30 mouse cellular contexts compared by ENCODE assay signal in the genomic region with DNA sequence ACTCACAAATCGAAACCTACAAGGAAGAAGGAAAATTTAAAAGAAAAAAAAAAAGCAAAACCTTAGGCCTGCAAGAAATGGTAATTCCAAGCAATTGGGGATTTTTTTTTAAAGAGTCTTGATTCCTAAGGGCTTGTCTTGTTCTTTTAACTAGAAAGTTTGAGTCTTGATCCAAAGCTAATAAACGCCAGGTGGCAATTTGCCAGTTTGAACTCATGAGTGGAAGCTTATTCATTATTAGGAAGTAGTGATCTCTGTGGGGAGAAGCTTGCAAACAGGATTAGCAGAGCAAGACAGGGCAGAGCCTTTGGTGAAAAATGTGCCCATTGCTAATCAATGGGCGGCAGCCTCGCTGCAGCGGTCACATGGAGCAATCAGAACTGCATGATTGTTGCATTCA.
DNase-seq lines count a peak whose midpoint lies in the region; ATAC-seq and TF ChIP-seq lines count a peak whose summit lies in the region.
"Had no signal": no experiment of that assay in that cellular context is flagged by ENCODE, and none has a peak within 500 bp of the region (broad histone marks: within the 10 kb centered on the region; RNA-seq: fewer than 3 reads in every experiment).

No protein-coding gene starts in this region.

- no peaks in the 10 kb centered on the region for H3K4me1 ChIP-seq in midbrain, postnatal 0 days (ENCODE audit: insufficient read depth, low read length)
- no peaks in the 10 kb centered on the region for H3K4me1 ChIP-seq in midbrain, embryonic 16.5 days (ENCODE audit: control insufficient read depth, insufficient read depth, low read length)
- H3K4me1 ChIP-seq: heart, embryonic 10.5 days; heart, embryonic 15.5 days; hindbrain, embryonic 12.5 days; neural tube, embryonic 13.5 days had no signal

- no peak for TF ChIP-seq CTCF in midbrain, postnatal 0 days (IDR thresholded peaks at IDR 0.05)

- WGBS in midbrain, postnatal 0 days, result 31% methylated on average over 5 of the region's 5 CpGs
- 44% methylated on average over 5 of the region's 5 CpGs for WGBS in midbrain, embryonic 16.5 days

- H3K27ac ChIP-seq in midbrain, postnatal 0 days (ENCODE audit: low read depth, low read length), result no peak overlapping the region
- no peak overlapping the region for H3K27ac ChIP-seq in midbrain, embryonic 16.5 days (ENCODE audit: low read length)
- H3K27ac ChIP-seq: forebrain, embryonic 15.5 days; heart, embryonic 10.5 days; heart, embryonic 15.5 days; hindbrain, embryonic 12.5 days; macrophage; midbrain, embryonic 15.5 days; neural tube, embryonic 13.5 days had no signal

- ATAC-seq in midbrain, postnatal 0 days (ENCODE audit: low FRiP score), result no peak
- ATAC-seq in midbrain, embryonic 16.5 days, result no peak
- ATAC-seq: forebrain, embryonic 15.5 days; intestine, embryonic 16.5 days; lung, postnatal 0 days; midbrain, embryonic 15.5 days; Patski had no signal

- H3K9ac ChIP-seq in midbrain, postnatal 0 days (replicated peaks; ENCODE audit: low read length, poor library complexity, severe bottlenecking), result no peak overlapping the region
- no peak overlapping the region for H3K9ac ChIP-seq in midbrain, embryonic 16.5 days (ENCODE audit: low read depth, low read length)
- H3K9ac ChIP-seq: forebrain, embryonic 15.5 days; heart, embryonic 15.5 days; hindbrain, embryonic 12.5 days; midbrain, embryonic 15.5 days; neural tube, embryonic 13.5 days had no signal

- no peak overlapping the region for H3K4me2 ChIP-seq in midbrain, postnatal 0 days (ENCODE audit: low read depth, low read length, poor library complexity, severe bottlenecking)
- H3K4me2 ChIP-seq in midbrain, embryonic 16.5 days (ENCODE audit: low read length), result no peak overlapping the region
- H3K4me2 ChIP-seq: forebrain, embryonic 15.5 days; heart, embryonic 15.5 days; hindbrain, embryonic 12.5 days; liver, embryonic 11.5 days; midbrain, embryonic 15.5 days; neural tube, embryonic 13.5 days had no signal

- no peaks in the 10 kb centered on the region for H3K9me3 ChIP-seq in midbrain, postnatal 0 days (ENCODE audit: low read length)
- H3K9me3 ChIP-seq in midbrain, embryonic 16.5 days (replicated peaks; ENCODE audit: control insufficient read depth, low read length, poor library complexity, severe bottlenecking), result no peaks in the 10 kb centered on the region
- H3K9me3 ChIP-seq: forebrain, embryonic 15.5 days; heart, embryonic 10.5 days; heart, embryonic 15.5 days; hindbrain, embryonic 12.5 days; midbrain, embryonic 15.5 days; neural tube, embryonic 13.5 days had no signal

- DNase-seq in kidney, postnatal 10 days, result peak; percentile 6
- DNase-seq in kidney, adult 8-10 months, result no peak
- DNase-seq in midbrain, postnatal 0 days (ENCODE audit: low spot score), result peak; percentile 40
- DNase-seq in Muller cell, postnatal 12 days (ENCODE audit: inconsistent ontology term), result peak; percentile 32
- peak; percentile 7 for DNase-seq in brain, adult 2 months (ENCODE audit: low read depth, low spot score)
- no peak for DNase-seq in thymus, postnatal 4 days
- DNase-seq: adrenal gland, postnatal 14 days; B cell, adult 2 months; cerebellum, adult 2 months; cerebellum, postnatal 14 days; kidney, adult 9 months; kidney, postnatal 14 days; layer of hippocampus, adult 9-11 months; right cerebral cortex, adult 18-20 months; spleen, adult 18-20 months; thymus, adult 2 months; thymus, postnatal 36 days had no signal

- no peak overlapping the region for H3K4me3 ChIP-seq in midbrain, postnatal 0 days (ENCODE audit: low read depth, low read length)
- no peak overlapping the region for H3K4me3 ChIP-seq in midbrain, embryonic 16.5 days (ENCODE audit: low read depth, low read length)
- H3K4me3 ChIP-seq: forebrain, embryonic 15.5 days; heart, embryonic 10.5 days; heart, embryonic 15.5 days; hindbrain, embryonic 12.5 days; midbrain, embryonic 15.5 days; myocyte; neural tube, embryonic 13.5 days had no signal

- H3K36me3 ChIP-seq in midbrain, postnatal 0 days (ENCODE audit: insufficient read depth, low read length), result no peaks in the 10 kb centered on the region
- no peaks in the 10 kb centered on the region for H3K36me3 ChIP-seq in midbrain, embryonic 16.5 days (ENCODE audit: control insufficient read depth, insufficient read depth, low read length)
- H3K36me3 ChIP-seq: forebrain, embryonic 15.5 days; heart, embryonic 10.5 days; heart, embryonic 15.5 days; hindbrain, embryonic 12.5 days; midbrain, embryonic 15.5 days; neural tube, embryonic 13.5 days had no signal

- no peaks in the 10 kb centered on the region for H3K27me3 ChIP-seq in midbrain, postnatal 0 days (ENCODE audit: insufficient read depth, low read length)
- H3K27me3 ChIP-seq in midbrain, embryonic 16.5 days (ENCODE audit: control insufficient read depth, insufficient read depth, low read depth, low read length), result no peaks in the 10 kb centered on the region
- H3K27me3 ChIP-seq: forebrain, embryonic 15.5 days; heart, embryonic 15.5 days; hindbrain, embryonic 12.5 days; midbrain, embryonic 15.5 days; neural tube, embryonic 13.5 days; Patski had no signal

Comparison
In these comparisons a context has a peak if more than half of its experiments do, and no peak if none do; other contexts are left out.
1. DNase-seq: peak in kidney, postnatal 10 days (single experiment), midbrain, postnatal 0 days (single experiment), Muller cell, postnatal 12 days (single experiment) and brain, adult 2 months (single experiment); none in kidney, adult 8-10 months (0 of 2) and thymus, postnatal 4 days (single experiment).